Mouse (Mus musculus): Measurements from ENCODE around the gene Rpain. TPM values are rescaled to one million over a fixed set of nuclear protein-coding genes. Genes with fewer than 3 reads are reported as not detected.

The Rpain gene
- 69.4 and 73.4 TPM in 2 replicates for polyA plus RNA-seq (2014; fragmentation: Nextera tagmentation; extraction: Ambion mirVana)

DNA sequence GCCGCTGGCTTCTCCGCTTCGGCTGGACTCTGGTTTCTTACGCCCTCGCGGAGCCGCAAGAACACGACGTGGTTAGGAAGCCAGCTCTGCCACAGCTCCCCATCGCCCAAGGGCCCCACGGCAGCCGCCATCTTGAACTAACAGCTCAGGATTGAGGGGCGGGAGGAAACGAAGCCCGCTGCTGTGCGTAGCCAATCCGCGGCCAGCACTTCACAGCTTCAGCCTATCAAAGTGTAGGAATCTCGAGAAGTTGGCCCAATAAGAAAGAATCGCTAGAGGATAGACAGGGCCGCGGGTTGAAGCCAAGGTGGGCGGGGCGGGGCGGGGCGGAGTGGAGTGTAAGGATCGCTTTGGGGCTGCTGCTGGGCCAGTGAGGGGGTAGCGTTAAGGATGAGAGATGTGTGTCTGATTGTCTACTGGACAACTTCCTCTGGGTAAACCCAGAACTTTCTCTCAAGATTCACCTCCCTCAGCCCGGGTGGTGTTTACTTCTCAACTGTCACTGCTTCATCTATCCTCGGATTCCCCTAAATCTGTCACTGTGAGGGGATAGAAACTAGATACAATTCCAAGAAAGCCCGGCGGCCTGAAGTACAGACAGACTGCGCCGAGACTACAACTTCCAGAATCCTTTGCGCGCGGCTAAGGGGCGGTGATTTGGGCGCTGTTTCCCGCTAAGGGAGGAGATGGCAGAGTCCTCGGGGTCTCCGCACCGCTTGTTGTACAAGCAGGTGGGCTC lies at the start of gene Rpain, which contains the start of gene Nup88:
Gene Rpain, plus strand, starts transcription at position 393 of the 739 bp plus-strand sequence.
Gene Nup88, minus strand, starts transcription at position 153 of the 739 bp plus-strand sequence.
- WGBS: under 1% methylated on average over 39 of the region's 43 CpGs
- peaks cover 34% of the 10 kb centered on the region for H3K36me3 ChIP-seq (ENCODE audit: control insufficient read depth, insufficient read depth, low read length)

DNA sequence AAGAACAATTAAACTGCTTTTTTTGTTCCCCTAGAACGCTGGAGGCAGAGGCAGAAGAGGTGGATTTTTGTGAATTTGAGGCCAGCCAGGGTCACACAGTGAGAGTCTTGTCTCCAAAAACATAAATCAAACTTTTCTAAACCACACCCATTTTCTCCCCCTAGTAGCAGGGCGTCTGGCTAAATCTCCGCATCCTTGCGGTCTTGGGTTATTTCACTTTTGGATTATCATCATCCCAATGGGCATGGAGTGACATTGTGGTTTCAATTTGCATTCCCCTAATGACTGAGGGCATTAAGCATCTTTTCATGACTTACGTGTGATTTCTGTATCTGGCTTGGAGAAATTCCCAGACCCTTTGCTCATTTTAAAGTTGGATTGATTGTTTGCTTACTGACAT lies 38.6 kb upstream of the Rpain start:
- peaks cover 45% of the 10 kb centered on the region for H3K36me3 ChIP-seq (ENCODE audit: control insufficient read depth, insufficient read depth, low read length)
- no peak overlapping the region for H3K27ac ChIP-seq (ENCODE audit: low read depth, low read length)
- no peaks in the 10 kb centered on the region for H3K9me3 ChIP-seq (ENCODE audit: control insufficient read depth, low read length)
- no peaks in the 10 kb centered on the region for H3K4me1 ChIP-seq (ENCODE audit: control insufficient read depth, insufficient read depth, low read length)
- no peak for ATAC-seq (ENCODE audit: low FRiP score, low TSS enrichment)
- H3K4me2 ChIP-seq (replicated peaks; ENCODE audit: low read depth, low read length): no peak overlapping the region
- H3K27me3 ChIP-seq (ENCODE audit: control insufficient read depth, insufficient read depth, low read length): no peaks in the 10 kb centered on the region
- H3K9ac ChIP-seq (ENCODE audit: low read depth, low read length): no peak overlapping the region
- 85% methylated on average over 5 of the region's 5 CpGs for WGBS
- no peak overlapping the region for H3K4me3 ChIP-seq (ENCODE audit: low read length)

More for the DNA sequence above, at the start of gene Rpain, which contains the start of gene Nup88:
- Histone ChIP-seq H3K9ac (ENCODE audit: low read depth, low read length) (peak within 1 kb of the TSS; percentile 94), H3K27me3 (ENCODE audit: control insufficient read depth, insufficient read depth, low read length) (no peaks in the 10 kb centered on the region), H3K27ac (ENCODE audit: low read depth, low read length) (peak within 1 kb of the TSS; percentile 88), H3K4me2 (replicated peaks; ENCODE audit: low read depth, low read length) (peak within 1 kb of the TSS; percentile 88), H3K4me1 (ENCODE audit: control insufficient read depth, insufficient read depth, low read length) (peaks cover 5% of the 10 kb centered on the region), H3K4me3 (ENCODE audit: low read length) (peak within 1 kb of the TSS; percentile 97), H3K9me3 (ENCODE audit: control insufficient read depth, low read length) (no peaks in the 10 kb centered on the region)
- ATAC-seq (ENCODE audit: low FRiP score, low TSS enrichment): peak; percentile 98

DNA sequence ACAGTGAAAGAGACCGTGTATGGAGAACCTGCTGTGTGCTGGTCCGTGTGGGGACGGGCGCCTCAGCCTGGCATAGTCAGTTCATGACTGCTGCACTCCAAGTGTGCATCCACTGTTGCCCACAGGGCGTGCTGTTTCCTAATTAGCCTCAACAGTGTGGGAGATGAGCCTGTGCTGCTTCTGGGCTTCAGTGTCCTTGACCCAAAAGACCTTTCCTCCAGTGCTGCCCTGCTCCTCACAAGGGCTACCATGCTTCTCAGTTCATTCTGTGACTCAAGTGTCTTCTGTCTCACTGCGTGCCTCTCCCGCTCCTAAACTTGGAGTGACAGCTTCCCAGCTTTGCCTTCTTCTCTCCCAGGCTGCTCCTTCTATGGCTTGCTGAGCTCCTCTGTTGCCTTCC lies 34.7 kb upstream of the Rpain start:
- H3K4me1 ChIP-seq (ENCODE audit: control insufficient read depth, insufficient read depth, low read length): no peaks in the 10 kb centered on the region
- no peak overlapping the region for H3K27ac ChIP-seq (ENCODE audit: low read depth, low read length)
- no peak overlapping the region for H3K4me2 ChIP-seq (replicated peaks; ENCODE audit: low read depth, low read length)
- 95% methylated on average over 7 of the region's 7 CpGs for WGBS
- H3K9me3 ChIP-seq (ENCODE audit: control insufficient read depth, low read length): no peaks in the 10 kb centered on the region
- no peak overlapping the region for H3K9ac ChIP-seq (ENCODE audit: low read depth, low read length)
- H3K4me3 ChIP-seq (ENCODE audit: low read length): no peak overlapping the region
- no peak for ATAC-seq (ENCODE audit: low FRiP score, low TSS enrichment)
- no peaks in the 10 kb centered on the region for H3K27me3 ChIP-seq (ENCODE audit: control insufficient read depth, insufficient read depth, low read length)
- H3K36me3 ChIP-seq (ENCODE audit: control insufficient read depth, insufficient read depth, low read length): peaks cover 71% of the 10 kb centered on the region

- H3K27me3 ChIP-seq (ENCODE audit: control insufficient read depth, insufficient read depth, low read length): no peaks in the 10 kb centered on the region
- no peak overlapping the region for H3K27ac ChIP-seq (ENCODE audit: low read depth, low read length)
- no peaks in the 10 kb centered on the region for H3K9me3 ChIP-seq (ENCODE audit: control insufficient read depth, low read length)
- no peaks in the 10 kb centered on the region for H3K4me1 ChIP-seq (ENCODE audit: control insufficient read depth, insufficient read depth, low read length)
- peaks cover 89% of the 10 kb centered on the region for H3K36me3 ChIP-seq (ENCODE audit: control insufficient read depth, insufficient read depth, low read length)
- H3K4me3 ChIP-seq (ENCODE audit: low read length): no peak overlapping the region
- 95% methylated on average over 1 of the region's 1 CpGs for WGBS
- H3K9ac ChIP-seq (ENCODE audit: low read depth, low read length): no peak overlapping the region
- H3K4me2 ChIP-seq (replicated peaks; ENCODE audit: low read depth, low read length): no peak overlapping the region
- ATAC-seq (ENCODE audit: low FRiP score, low TSS enrichment): no peak
Measured at GRCm38 (mm10) chr11:70942596-70942995, 27.4 kb upstream of the Rpain start.

DNA sequence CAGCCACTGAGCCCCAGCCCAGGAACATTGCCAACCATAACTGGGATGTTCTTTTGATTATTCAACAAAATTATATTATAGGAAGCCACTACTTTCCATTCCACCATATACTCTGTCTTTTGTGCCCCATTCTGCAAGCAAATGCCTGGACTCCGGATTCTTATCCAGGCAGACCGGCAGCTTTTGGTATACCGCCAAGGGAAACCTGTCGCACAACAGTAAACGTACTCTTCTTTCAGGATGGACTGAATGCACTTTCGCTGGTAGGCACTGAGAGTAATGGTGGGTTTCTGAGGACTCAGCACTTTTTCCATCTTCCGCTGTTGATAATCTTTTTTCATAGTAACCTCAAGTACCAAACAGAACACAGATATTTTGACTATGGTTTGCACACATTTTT lies 26.4 kb upstream of the Rpain start:
- Histone ChIP-seq H3K27me3 (ENCODE audit: control insufficient read depth, insufficient read depth, low read length) (no peaks in the 10 kb centered on the region), H3K4me2 (replicated peaks; ENCODE audit: low read depth, low read length) (no peak overlapping the region), H3K4me1 (ENCODE audit: control insufficient read depth, insufficient read depth, low read length) (no peaks in the 10 kb centered on the region), H3K9me3 (ENCODE audit: control insufficient read depth, low read length) (no peaks in the 10 kb centered on the region), H3K27ac (ENCODE audit: low read depth, low read length) (no peak overlapping the region), H3K36me3 (ENCODE audit: control insufficient read depth, insufficient read depth, low read length) (peaks cover 90% of the 10 kb centered on the region), H3K9ac (ENCODE audit: low read depth, low read length) (no peak overlapping the region), H3K4me3 (ENCODE audit: low read length) (no peak overlapping the region)
- WGBS: 93% methylated on average over 7 of the region's 7 CpGs
- ATAC-seq (ENCODE audit: low FRiP score, low TSS enrichment): no peak

DNA sequence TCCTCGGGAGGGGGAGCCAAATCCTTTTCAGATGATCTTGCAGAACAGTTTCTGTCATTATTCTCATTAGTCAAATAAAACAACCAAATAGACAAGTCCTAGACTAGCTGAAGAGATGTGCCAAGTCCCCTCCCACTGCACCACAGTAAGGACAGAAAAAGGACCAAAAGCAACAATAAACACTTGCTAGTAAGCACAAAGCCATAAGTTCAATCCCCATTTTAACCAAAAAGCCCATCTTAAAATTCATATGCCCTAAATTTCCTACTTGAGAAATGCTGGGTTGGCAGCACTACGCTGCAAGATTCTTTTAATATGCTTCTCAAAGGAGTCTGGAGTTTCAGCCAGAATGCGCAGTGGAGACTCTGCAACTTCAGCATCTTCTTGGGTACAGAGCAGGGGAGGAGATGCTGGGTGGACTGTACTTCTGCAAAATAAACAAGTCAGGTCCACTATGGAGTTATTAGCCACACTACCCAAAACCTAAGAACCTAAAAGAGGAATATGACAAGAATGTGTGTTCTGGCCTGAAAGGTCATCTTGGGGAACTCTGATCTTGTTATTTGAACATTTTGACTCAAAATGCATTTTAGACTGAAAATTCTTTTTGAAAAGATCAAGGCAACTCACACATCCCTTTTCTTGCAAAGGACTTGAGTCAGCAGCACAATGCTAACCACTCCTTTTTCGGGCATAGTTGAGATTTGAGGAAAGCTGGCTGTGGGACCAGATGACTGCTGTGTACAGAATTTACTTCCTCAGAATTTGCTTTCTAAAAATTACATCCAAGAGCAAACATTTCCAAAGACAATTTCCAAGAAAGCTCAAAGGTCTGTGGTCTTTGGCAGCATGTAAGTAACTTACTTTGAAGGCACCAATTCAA lies 24.8 kb upstream of the Rpain start:
- H3K9me3 ChIP-seq (ENCODE audit: control insufficient read depth, low read length): no peaks in the 10 kb centered on the region
- no peaks in the 10 kb centered on the region for H3K4me1 ChIP-seq (ENCODE audit: control insufficient read depth, insufficient read depth, low read length)
- no peaks in the 10 kb centered on the region for H3K27me3 ChIP-seq (ENCODE audit: control insufficient read depth, insufficient read depth, low read length)
- H3K27ac ChIP-seq (ENCODE audit: low read depth, low read length): no peak overlapping the region
- WGBS: 93% methylated on average over 4 of the region's 4 CpGs
- H3K4me2 ChIP-seq (replicated peaks; ENCODE audit: low read depth, low read length): no peak overlapping the region
- ATAC-seq (ENCODE audit: low FRiP score, low TSS enrichment): no peak
- peaks cover 91% of the 10 kb centered on the region for H3K36me3 ChIP-seq (ENCODE audit: control insufficient read depth, insufficient read depth, low read length)
- no peak overlapping the region for H3K9ac ChIP-seq (ENCODE audit: low read depth, low read length)
- no peak overlapping the region for H3K4me3 ChIP-seq (ENCODE audit: low read length)

GRCm38 (mm10) chr11:70954711-70955110 lies 15.3 kb upstream of the Rpain start:
- Histone ChIP-seq H3K9me3 (ENCODE audit: control insufficient read depth, low read length) (no peaks in the 10 kb centered on the region), H3K27ac (ENCODE audit: low read depth, low read length) (no peak overlapping the region), H3K27me3 (ENCODE audit: control insufficient read depth, insufficient read depth, low read length) (no peaks in the 10 kb centered on the region), H3K4me3 (ENCODE audit: low read length) (no peak overlapping the region), H3K9ac (ENCODE audit: low read depth, low read length) (no peak overlapping the region), H3K36me3 (ENCODE audit: control insufficient read depth, insufficient read depth, low read length) (peaks cover 93% of the 10 kb centered on the region), H3K4me2 (replicated peaks; ENCODE audit: low read depth, low read length) (no peak overlapping the region), H3K4me1 (ENCODE audit: control insufficient read depth, insufficient read depth, low read length) (no peaks in the 10 kb centered on the region)
- WGBS: 89% methylated on average over 4 of the region's 4 CpGs
- ATAC-seq (ENCODE audit: low FRiP score, low TSS enrichment): no peak

DNA sequence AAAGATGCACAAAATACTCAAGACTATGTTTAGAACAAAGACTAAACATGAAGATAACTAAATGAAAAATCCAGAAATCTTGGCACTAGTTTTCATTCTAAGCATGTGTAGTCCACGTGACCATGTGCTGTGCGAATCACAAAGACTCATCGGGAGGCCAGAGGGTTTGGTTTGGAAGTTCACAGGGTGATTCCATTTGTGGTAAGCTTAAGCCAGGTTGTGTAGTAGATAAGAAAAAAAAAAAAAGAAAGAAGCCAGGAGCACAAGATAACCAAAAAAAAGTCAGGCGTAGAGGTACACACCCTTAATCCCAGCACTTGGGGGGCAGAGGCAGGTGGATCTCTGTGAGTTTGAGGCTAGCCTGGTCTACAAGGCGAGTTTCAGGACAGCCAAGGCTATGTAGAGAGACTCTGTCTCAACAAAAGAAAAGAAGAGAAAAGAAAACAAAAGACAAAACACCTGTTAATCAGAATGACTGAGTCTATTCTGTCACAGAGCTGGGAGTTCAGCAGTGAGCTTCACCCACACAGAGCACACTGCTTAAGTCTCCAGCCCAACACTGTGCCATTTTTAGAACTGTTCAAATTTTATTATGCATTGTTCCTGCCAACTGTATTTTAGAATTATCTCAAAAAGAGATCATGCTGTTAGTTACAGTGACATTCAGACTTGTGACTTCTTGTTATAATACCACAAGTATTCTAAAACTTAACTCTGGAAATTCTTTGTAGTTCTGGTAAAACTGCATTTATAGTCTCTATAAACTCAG lies 9.0 kb upstream of the Rpain start:
- Histone ChIP-seq H3K9ac (ENCODE audit: low read depth, low read length) (no peak overlapping the region), H3K27me3 (ENCODE audit: control insufficient read depth, insufficient read depth, low read length) (no peaks in the 10 kb centered on the region), H3K9me3 (ENCODE audit: control insufficient read depth, low read length) (no peaks in the 10 kb centered on the region), H3K4me1 (ENCODE audit: control insufficient read depth, insufficient read depth, low read length) (no peaks in the 10 kb centered on the region), H3K4me2 (replicated peaks; ENCODE audit: low read depth, low read length) (no peak overlapping the region), H3K36me3 (ENCODE audit: control insufficient read depth, insufficient read depth, low read length) (peaks cover 91% of the 10 kb centered on the region), H3K27ac (ENCODE audit: low read depth, low read length) (no peak overlapping the region), H3K4me3 (ENCODE audit: low read length) (no peak overlapping the region)
- WGBS: 95% methylated on average over 5 of the region's 5 CpGs
- ATAC-seq (ENCODE audit: low FRiP score, low TSS enrichment): no peak
